Mouse (Mus musculus) testis, adult 2 months (tissue): Measurements from ENCODE around the gene Slco2b1. TPM values are rescaled to one million over a fixed set of nuclear protein-coding genes. Genes with fewer than 3 reads are reported as not detected.

Source experiments
- H3K27ac ChIP-seq: fragments of 200-500 bp; 2 replicates; pipeline ENCODE4 v1.5.1; 2012; ENCODE audit warnings: low read depth, low read length; ENCODE audit not compliant: control insufficient read depth, insufficient read depth
- H3K27me3 ChIP-seq: fragments of 200-500 bp; 2 replicates; pipeline ENCODE4 v1.6.1; 2012; ENCODE audit warnings: mild to moderate bottlenecking, low read length, moderate library complexity; ENCODE audit not compliant: control insufficient read depth, insufficient read depth
- H3K36me3 ChIP-seq: fragments of 200-500 bp; 2 replicates; pipeline ENCODE4 v1.6.1; 2012; ENCODE audit warnings: mild to moderate bottlenecking, low read length; ENCODE audit not compliant: control insufficient read depth, insufficient read depth
- H3K4me1 ChIP-seq: fragments of 200-500 bp; 2 replicates; pipeline ENCODE4 v1.6.1; 2012; ENCODE audit warnings: low read length; ENCODE audit not compliant: control insufficient read depth, insufficient read depth
- H3K4me3 ChIP-seq: fragments of 200-500 bp; 2 replicates; pipeline ENCODE4 v1.5.1; 2012; ENCODE audit warnings: low read depth, mild to moderate bottlenecking, low read length, moderate library complexity, mixed read lengths; ENCODE audit not compliant: control insufficient read depth
- CTCF ChIP-seq: fragments of 200-500 bp; IDR thresholded peaks from 2 replicates; pipeline ENCODE4 v1.5.1; 2012; ENCODE audit warnings: low read depth, mild to moderate bottlenecking, inconsistent platforms, low read length, moderate library complexity; ENCODE audit not compliant: control insufficient read depth, insufficient read depth, insufficient replicate concordance
- POLR2A ChIP-seq: fragments of 200-500 bp; IDR thresholded peaks from 2 replicates; pipeline ENCODE4 v1.6.1; 2012; ENCODE audit warnings: low read depth, mild to moderate bottlenecking, inconsistent platforms, low read length, moderate library complexity; ENCODE audit not compliant: control insufficient read depth
- polyA plus RNA-seq: library from polyadenylated mRNA; depleted of rRNA; stranded (reverse); fragments of >200 nt; gene quantifications from 2 replicates; pipeline ENCODE4 v1.2.3, GENCODE M21; 2012

Gene Slco2b1
- polyA plus RNA-seq, 1 experiment, result 2.0 TPM

DNA sequence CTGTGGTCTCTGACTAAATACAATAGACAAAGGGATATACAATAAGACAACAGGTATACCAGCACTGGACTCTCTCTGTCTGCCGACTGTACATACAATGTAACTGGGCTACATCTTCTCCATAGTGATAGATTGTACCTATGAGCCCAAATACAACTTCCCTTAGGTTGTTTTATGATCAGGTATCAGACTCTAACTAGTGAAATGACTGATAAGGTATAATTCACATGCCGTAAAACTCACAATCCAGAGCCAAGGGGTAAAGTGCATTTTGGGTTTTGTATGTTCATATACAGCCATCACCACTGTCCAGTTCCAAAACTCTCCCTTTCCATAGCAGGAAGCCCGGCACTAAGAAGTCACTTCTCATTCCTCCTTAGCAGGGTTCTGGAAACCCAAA lies 17.8 kb downstream of the Slco2b1 start:
- Histone ChIP-seq H3K36me3 (no peaks in the 10 kb centered on the region), H3K4me1 (no peaks in the 10 kb centered on the region), H3K27me3 (no peaks in the 10 kb centered on the region), H3K27ac (no peak overlapping the region), H3K4me3 (no peak overlapping the region)
- TF ChIP-seq POLR2A, result no peak
- no peak for TF ChIP-seq CTCF

DNA sequence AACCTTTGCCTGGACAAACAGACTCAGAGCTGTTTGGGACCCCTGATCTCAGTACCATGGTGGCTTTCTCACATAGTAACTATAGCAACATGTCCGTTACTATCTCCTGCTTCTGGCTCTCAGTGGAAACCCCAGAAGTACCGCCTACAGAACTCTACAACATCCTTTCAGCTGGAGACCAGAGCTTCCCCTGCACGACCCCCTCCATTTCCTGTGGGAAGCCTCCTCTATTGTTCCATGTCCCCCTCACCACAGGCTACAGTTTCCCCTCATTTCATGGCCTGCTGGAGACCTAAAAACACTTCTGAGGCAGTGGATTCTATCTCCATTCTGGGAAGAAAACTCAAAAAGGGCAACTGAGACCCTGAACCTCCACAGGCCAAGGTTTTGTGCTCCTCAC lies 18.7 kb downstream of the Slco2b1 start:
- H3K27ac ChIP-seq, result no peak overlapping the region
- H3K27me3 ChIP-seq, result no peaks in the 10 kb centered on the region
- H3K4me1 ChIP-seq, result no peaks in the 10 kb centered on the region
- TF ChIP-seq CTCF, result no peak
- TF ChIP-seq POLR2A, result no peak
- H3K4me3 ChIP-seq, result no peak overlapping the region
- H3K36me3 ChIP-seq, result no peaks in the 10 kb centered on the region

DNA sequence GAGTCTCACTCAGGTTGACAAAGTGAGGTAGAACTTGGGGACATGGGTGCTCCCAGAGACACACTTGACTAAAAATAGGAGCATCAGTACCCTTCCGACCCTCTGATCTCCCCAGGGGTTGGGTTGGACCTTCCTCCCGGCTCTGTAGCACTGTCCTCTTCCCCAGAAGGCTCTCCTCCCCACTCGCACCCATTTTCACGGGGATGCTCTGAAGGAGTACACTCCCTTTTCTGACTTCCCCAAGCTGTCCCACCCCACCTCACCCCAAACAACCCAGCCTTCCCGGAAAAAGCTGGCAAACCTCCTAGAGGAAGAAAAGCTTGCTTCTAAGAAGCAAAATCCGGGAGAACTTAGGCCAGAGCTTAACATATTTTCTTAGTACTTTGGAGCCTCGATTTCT lies 20.3 kb downstream of the Slco2b1 start:
- TF ChIP-seq CTCF, result no peak
- no peak for TF ChIP-seq POLR2A
- no peak overlapping the region for H3K4me3 ChIP-seq
- H3K4me1 ChIP-seq, result no peaks in the 10 kb centered on the region
- no peaks in the 10 kb centered on the region for H3K27me3 ChIP-seq
- no peaks in the 10 kb centered on the region for H3K36me3 ChIP-seq
- no peak overlapping the region for H3K27ac ChIP-seq

DNA sequence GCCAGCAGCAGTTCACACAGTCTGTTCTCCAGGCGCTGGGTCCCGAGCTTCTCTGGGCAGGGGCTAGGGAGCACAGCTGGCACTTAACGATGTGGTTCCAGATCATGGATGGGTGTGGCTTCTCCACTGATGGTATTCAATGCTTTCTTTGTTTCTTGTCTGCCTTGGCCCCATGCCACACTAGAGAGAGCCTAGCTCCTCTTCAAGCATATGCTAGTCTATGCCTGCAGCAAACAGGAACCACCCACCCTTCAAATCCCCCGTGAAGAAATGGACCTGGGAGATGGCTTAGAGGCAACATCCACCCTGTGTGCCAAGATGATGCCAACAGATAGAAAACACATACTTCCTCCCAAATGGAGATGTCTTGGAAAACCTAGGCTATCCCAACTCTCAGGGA lies 27.1 kb downstream of the Slco2b1 start:
- H3K27ac ChIP-seq, result no peak overlapping the region
- peaks cover 5% of the 10 kb centered on the region for H3K4me1 ChIP-seq
- TF ChIP-seq POLR2A (no peak), CTCF (no peak)
- no peaks in the 10 kb centered on the region for H3K36me3 ChIP-seq
- H3K4me3 ChIP-seq, result no peak overlapping the region
- H3K27me3 ChIP-seq, result no peaks in the 10 kb centered on the region

DNA sequence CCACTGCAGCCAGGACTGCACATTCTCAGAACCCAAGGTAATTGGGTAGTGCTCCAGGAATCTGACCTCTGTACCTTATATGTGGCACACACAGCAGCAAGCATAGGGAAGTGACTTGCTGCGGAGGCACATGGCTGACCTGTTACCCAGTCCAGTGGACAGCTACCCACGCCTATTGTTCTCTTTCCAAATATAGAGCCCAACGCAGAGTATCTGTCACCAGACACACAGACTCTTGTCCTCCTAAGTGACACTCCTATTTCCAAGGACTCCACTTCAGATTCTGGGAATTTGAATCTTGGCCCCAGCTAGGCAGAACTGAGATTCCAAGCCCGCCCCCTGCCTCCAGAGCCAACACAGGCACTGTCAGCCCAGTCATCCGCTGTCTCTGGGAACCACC lies 30.4 kb downstream of the Slco2b1 start:
- H3K36me3 ChIP-seq, result no peaks in the 10 kb centered on the region
- no peak overlapping the region for H3K4me3 ChIP-seq
- no peaks in the 10 kb centered on the region for H3K27me3 ChIP-seq
- TF ChIP-seq POLR2A, result no peak
- no peak for TF ChIP-seq CTCF
- H3K4me1 ChIP-seq, result peaks cover 5% of the 10 kb centered on the region
- no peak overlapping the region for H3K27ac ChIP-seq

DNA sequence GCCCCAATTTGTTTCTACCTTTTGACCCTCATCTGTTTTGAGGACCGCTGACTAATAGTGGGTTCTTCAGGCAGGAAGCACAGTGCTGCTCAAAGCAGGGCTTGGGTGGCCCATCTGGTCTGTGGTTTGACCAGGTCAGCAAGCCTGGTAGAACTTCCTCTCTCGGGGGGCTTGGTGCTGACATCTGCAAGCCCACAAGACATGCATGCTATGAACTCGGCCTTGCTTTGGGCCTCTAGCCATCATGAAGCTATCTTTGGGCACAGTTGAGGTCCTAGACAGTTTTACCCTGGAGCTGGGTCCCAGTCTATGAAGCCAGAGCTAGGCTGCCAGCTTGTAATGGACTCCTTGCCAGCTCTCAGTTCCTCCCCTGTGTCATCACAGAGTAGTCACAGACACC lies 36.2 kb downstream of the Slco2b1 start:
- no peak overlapping the region for H3K27ac ChIP-seq
- no peak overlapping the region for H3K4me3 ChIP-seq
- no peaks in the 10 kb centered on the region for H3K36me3 ChIP-seq
- no peaks in the 10 kb centered on the region for H3K27me3 ChIP-seq
- H3K4me1 ChIP-seq, result no peaks in the 10 kb centered on the region
- TF ChIP-seq CTCF, result no peak
- TF ChIP-seq POLR2A, result no peak

DNA sequence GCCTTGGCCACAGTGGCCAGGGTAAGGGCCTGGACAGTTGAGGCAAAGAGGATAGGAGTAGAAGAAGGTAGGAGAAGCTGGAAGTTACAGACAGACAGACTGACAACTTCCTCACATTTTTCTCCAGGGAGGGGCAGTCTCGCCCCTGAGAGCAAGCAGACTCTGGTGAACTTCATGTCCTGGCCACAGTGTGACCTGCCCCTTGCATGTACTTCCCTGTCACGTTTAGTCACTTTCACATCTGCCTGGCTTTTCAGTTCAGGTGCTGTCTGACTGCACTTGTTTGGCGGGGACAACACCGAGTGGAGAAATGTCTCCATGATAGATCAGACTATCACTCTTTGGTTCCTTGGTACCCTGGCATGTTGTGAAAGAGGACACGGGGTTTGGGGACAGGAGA lies 36.9 kb downstream of the Slco2b1 start:
- no peak overlapping the region for H3K4me3 ChIP-seq
- H3K27ac ChIP-seq, result no peak overlapping the region
- H3K4me1 ChIP-seq, result no peaks in the 10 kb centered on the region
- no peaks in the 10 kb centered on the region for H3K27me3 ChIP-seq
- no peaks in the 10 kb centered on the region for H3K36me3 ChIP-seq
- no peak for TF ChIP-seq POLR2A
- TF ChIP-seq CTCF, result no peak

DNA sequence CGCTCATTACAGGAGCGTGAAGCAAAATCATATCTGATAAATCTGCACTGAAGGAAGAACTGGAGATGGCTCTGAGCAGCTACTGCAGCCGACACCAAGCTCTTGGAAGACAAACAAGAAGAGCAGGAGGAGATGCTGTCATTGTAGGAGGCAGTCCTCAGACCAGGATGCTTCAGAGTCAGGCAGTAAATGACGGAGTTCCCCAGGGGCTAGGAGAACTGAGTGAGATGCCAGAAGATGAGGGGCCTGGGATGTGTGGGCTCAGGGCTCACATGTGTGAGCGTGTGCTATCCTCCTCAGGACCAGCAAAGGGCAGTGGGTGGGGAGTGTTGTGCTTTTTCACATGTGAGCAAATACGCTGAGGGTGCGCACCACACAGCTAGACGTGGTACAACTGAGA lies 38.0 kb downstream of the Slco2b1 start:
- TF ChIP-seq CTCF (no peak), POLR2A (no peak)
- H3K4me3 ChIP-seq, result no peak overlapping the region
- no peak overlapping the region for H3K27ac ChIP-seq
- H3K27me3 ChIP-seq, result no peaks in the 10 kb centered on the region
- H3K4me1 ChIP-seq, result no peaks in the 10 kb centered on the region
- H3K36me3 ChIP-seq, result no peaks in the 10 kb centered on the region
